Mouse (Mus musculus): ENCODE measurements at regions not wholly inside any gene's neighbourhood (a gene's known extent, or its start where the extent isn't known, plus 50 kb on each side); places are given as distances from the start of the nearest gene placed in this dataset.

DNA sequence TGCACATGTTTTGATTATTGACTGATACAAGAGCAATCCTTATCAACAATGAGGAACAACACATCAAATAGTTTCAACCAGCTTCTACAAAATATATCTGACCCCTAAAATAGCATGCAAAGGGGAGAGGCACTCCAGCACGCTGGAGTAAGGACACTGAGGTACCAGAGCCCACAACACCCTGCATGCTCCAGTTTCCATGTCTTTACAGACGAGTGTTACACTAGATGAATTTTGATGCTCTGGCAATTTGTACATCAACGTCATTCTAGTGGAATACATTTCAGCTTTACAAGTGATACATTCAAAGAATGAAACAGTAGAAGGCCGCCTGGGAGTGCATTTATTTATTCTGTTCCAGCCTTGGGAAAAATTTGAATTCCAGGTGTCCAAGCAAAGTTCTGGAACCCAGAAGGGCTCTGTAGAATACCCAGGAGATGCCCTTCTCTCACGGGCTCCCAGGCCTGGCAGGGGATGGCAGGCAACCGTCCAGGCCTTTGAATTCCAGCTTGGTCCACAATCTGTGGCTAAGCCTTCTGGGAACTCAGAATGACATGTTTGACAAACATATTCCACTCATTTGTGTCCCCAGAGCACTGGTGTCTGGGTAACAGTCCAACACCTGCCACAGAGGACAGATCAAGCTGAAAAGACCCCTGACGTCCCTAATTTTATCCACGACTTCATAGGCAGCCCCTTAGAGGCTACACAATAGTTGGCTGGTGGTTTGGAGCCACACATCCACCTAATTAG, 595.6 kb upstream of the Klf4 start:
- WGBS, result 76% methylated on average over 8 of the region's 8 CpGs
- no peak overlapping the region for H3K27ac ChIP-seq (ENCODE audit: low read depth, low read length)
- ATAC-seq, result no peak

DNA sequence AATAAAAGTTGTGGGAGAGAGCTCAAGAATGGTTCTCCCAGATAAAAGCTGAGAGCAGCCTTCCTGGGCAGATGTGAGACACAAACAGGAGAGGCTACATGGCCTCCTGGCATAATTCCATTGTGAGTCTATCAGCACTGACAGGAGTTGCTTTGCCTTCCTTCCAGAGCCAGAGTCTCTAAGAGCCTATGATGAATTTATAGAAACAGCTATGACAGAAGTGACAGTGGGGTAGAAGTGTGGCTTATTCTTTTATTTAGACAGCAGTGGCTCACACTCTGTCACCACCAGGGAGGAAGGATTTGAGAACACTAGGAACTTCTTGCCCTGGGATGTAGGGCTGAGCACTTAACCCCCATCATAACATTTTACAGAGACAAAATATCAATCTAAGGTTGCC, 592.2 kb upstream of the Klf4 start:
- H3K4me3 ChIP-seq (ENCODE audit: low read depth, low read length), result no peak overlapping the region
- ATAC-seq, result no peak
- no peaks in the 10 kb centered on the region for H3K4me1 ChIP-seq (replicated peaks; ENCODE audit: control insufficient read depth, insufficient read depth, low read length)
- no peaks in the 10 kb centered on the region for H3K36me3 ChIP-seq (ENCODE audit: control insufficient read depth, insufficient read depth)
- TF ChIP-seq CTCF (IDR thresholded peaks at IDR 0.05; ENCODE audit: low read depth), result no peak
- H3K4me2 ChIP-seq (replicated peaks; ENCODE audit: low read depth), result no peak overlapping the region
- no peaks in the 10 kb centered on the region for H3K27me3 ChIP-seq (replicated peaks; ENCODE audit: control insufficient read depth, insufficient read depth, low read length)
- H3K27ac ChIP-seq (ENCODE audit: low read depth, low read length), result no peak overlapping the region
- no peaks in the 10 kb centered on the region for H3K9me3 ChIP-seq (ENCODE audit: control insufficient read depth)
- no peak overlapping the region for H3K9ac ChIP-seq (ENCODE audit: low read depth, low read length)

More for the DNA sequence above, 595.6 kb upstream of the Klf4 start:
- TF ChIP-seq CTCF (IDR thresholded peaks at IDR 0.05; ENCODE audit: low read depth), result no peak
- Histone ChIP-seq H3K9ac (ENCODE audit: low read depth, low read length) (no peak overlapping the region), H3K4me1 (replicated peaks; ENCODE audit: control insufficient read depth, insufficient read depth, low read length) (no peaks in the 10 kb centered on the region), H3K36me3 (ENCODE audit: control insufficient read depth, insufficient read depth) (no peaks in the 10 kb centered on the region), H3K9me3 (ENCODE audit: control insufficient read depth) (no peaks in the 10 kb centered on the region), H3K4me3 (ENCODE audit: low read depth, low read length) (no peak overlapping the region), H3K27me3 (replicated peaks; ENCODE audit: control insufficient read depth, insufficient read depth, low read length) (no peaks in the 10 kb centered on the region), H3K4me2 (replicated peaks; ENCODE audit: low read depth) (no peak overlapping the region)

DNA sequence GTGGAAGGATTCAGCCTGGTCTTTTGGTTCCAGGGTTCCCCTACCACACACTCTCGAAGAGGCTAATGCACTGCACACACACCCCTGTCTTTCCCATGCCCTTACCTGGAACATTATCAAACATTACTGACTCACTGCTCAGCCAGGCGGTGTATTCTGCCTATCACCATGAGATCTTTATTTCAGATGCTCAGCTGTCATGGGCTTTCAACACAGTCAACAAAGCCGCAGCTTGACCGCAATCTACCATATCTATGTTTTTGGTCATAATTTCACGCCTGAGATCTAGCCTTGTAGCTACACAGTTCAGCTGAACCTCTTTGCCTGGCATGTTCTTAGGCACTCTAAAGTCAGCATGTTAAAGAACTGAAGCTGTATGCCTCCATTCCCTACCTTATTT, 589.9 kb upstream of the Klf4 start:
- Histone ChIP-seq H3K27ac (ENCODE audit: low read depth, low read length) (no peak overlapping the region), H3K4me3 (ENCODE audit: low read depth, low read length) (no peak overlapping the region)
- TF ChIP-seq CTCF (IDR thresholded peaks at IDR 0.05; ENCODE audit: low read depth), result no peak

GRCm38 (mm10) chr4:56121664-56122063, 589.4 kb upstream of the Klf4 start:
- H3K4me2 ChIP-seq (replicated peaks; ENCODE audit: low read depth), result no peak overlapping the region
- no peak overlapping the region for H3K4me3 ChIP-seq (ENCODE audit: low read depth, low read length)
- no peak for TF ChIP-seq CTCF (IDR thresholded peaks at IDR 0.05; ENCODE audit: low read depth)
- WGBS, result 69% methylated on average over 5 of the region's 5 CpGs
- no peaks in the 10 kb centered on the region for H3K36me3 ChIP-seq (ENCODE audit: control insufficient read depth, insufficient read depth)
- no peak overlapping the region for H3K9ac ChIP-seq (ENCODE audit: low read depth, low read length)
- no peaks in the 10 kb centered on the region for H3K9me3 ChIP-seq (ENCODE audit: control insufficient read depth)
- H3K27ac ChIP-seq (ENCODE audit: low read depth, low read length), result no peak overlapping the region
- no peaks in the 10 kb centered on the region for H3K4me1 ChIP-seq (replicated peaks; ENCODE audit: control insufficient read depth, insufficient read depth, low read length)
- no peaks in the 10 kb centered on the region for H3K27me3 ChIP-seq (replicated peaks; ENCODE audit: control insufficient read depth, insufficient read depth, low read length)
- ATAC-seq, result no peak

More for the DNA sequence above, 589.9 kb upstream of the Klf4 start:
- H3K4me2 ChIP-seq (replicated peaks; ENCODE audit: low read depth), result no peak overlapping the region
- H3K36me3 ChIP-seq (ENCODE audit: control insufficient read depth, insufficient read depth), result no peaks in the 10 kb centered on the region
- WGBS, result 77% methylated on average over 5 of the region's 5 CpGs
- H3K4me1 ChIP-seq (replicated peaks; ENCODE audit: control insufficient read depth, insufficient read depth, low read length), result no peaks in the 10 kb centered on the region
- ATAC-seq, result no peak
- no peak overlapping the region for H3K9ac ChIP-seq (ENCODE audit: low read depth, low read length)
- H3K9me3 ChIP-seq (ENCODE audit: control insufficient read depth), result no peaks in the 10 kb centered on the region
- H3K27me3 ChIP-seq (replicated peaks; ENCODE audit: control insufficient read depth, insufficient read depth, low read length), result no peaks in the 10 kb centered on the region

- no peak for TF ChIP-seq CTCF (IDR thresholded peaks at IDR 0.05; ENCODE audit: low read depth)
Observed at GRCm38 (mm10) chr4:56120357-56120756, 588.1 kb upstream of the Klf4 start.

GRCm38 (mm10) chr4:56113701-56114196, 581.5 kb upstream of the Klf4 start:
- no peaks in the 10 kb centered on the region; the same call in 1 of the 2 replicates for H3K4me1 ChIP-seq (replicated peaks; ENCODE audit: control insufficient read depth, insufficient read depth, low read length)
- H3K9ac ChIP-seq (ENCODE audit: low read depth, low read length), result no peak overlapping the region
- peak; percentile 95 for ATAC-seq
- H3K27me3 ChIP-seq (replicated peaks; ENCODE audit: control insufficient read depth, insufficient read depth, low read length), result no peaks in the 10 kb centered on the region
- peak overlapping the region; percentile 46 for H3K4me2 ChIP-seq (replicated peaks; ENCODE audit: low read depth)
- WGBS, result 4% methylated on average over 10 of the region's 10 CpGs
- TF ChIP-seq CTCF (IDR thresholded peaks at IDR 0.05; ENCODE audit: low read depth), result no peak
- no peak overlapping the region for H3K4me3 ChIP-seq (ENCODE audit: low read depth, low read length)
- H3K36me3 ChIP-seq (ENCODE audit: control insufficient read depth, insufficient read depth), result no peaks in the 10 kb centered on the region
- peak overlapping the region; percentile 73 for H3K27ac ChIP-seq (ENCODE audit: low read depth, low read length)
- H3K9me3 ChIP-seq (ENCODE audit: control insufficient read depth), result no peaks in the 10 kb centered on the region

More at GRCm38 (mm10) chr4:56120357-56120756, 588.1 kb upstream of the Klf4 start:
- Histone ChIP-seq H3K27ac (ENCODE audit: low read depth, low read length) (no peak overlapping the region), H3K36me3 (ENCODE audit: control insufficient read depth, insufficient read depth) (no peaks in the 10 kb centered on the region), H3K9ac (ENCODE audit: low read depth, low read length) (no peak overlapping the region), H3K4me3 (ENCODE audit: low read depth, low read length) (no peak overlapping the region), H3K27me3 (replicated peaks; ENCODE audit: control insufficient read depth, insufficient read depth, low read length) (no peaks in the 10 kb centered on the region), H3K4me2 (replicated peaks; ENCODE audit: low read depth) (no peak overlapping the region), H3K4me1 (replicated peaks; ENCODE audit: control insufficient read depth, insufficient read depth, low read length) (no peaks in the 10 kb centered on the region), H3K9me3 (ENCODE audit: control insufficient read depth) (no peaks in the 10 kb centered on the region)
- no peak for ATAC-seq
- WGBS, result 82% methylated on average over 11 of the region's 11 CpGs

Measured in intestine, postnatal 0 days (tissue).